ENCODE assay signal across 1 mouse cellular context in genomic region chr5:145190875-145191798, GRCm38 (mm10).
TF ChIP-seq lines count a peak whose summit lies in the region.

No protein-coding gene starts in this region.

TF ChIP-seq in MEL, 35 proteins besides CTCF, POLR2A, EP300 and RAD21 (continued from another document):
- peak; percentile 59 for TF ChIP-seq NRF1 (IDR thresholded peaks at IDR 0.05; ENCODE audit: insufficient read depth, low read depth, low read length, poor library complexity, severe bottlenecking)
- TF ChIP-seq MAX (IDR thresholded peaks at IDR 0.05; ENCODE audit: low read length), result 0 out of 2 replicates have a peak, but pooled peaks have one; percentile 15
- peak; percentile 94 for TF ChIP-seq E2F4 (IDR thresholded peaks at IDR 0.05; ENCODE audit: borderline replicate concordance, low read depth, low read length)
- TF ChIP-seq ETS1 (IDR thresholded peaks at IDR 0.05; ENCODE audit: low read depth, low read length), result peak; percentile 33; the same call in 1 of the 2 replicates
- no peak for TF ChIP-seq MYB (IDR thresholded peaks at IDR 0.05; ENCODE audit: low read depth, low read length)
- no peak; the same call in 1 of the 2 replicates for TF ChIP-seq KAT2A (conservative IDR thresholded peaks at IDR 0.05; ENCODE audit: low read depth, low read length)
- TF ChIP-seq CHD1 (IDR thresholded peaks at IDR 0.05; ENCODE audit: low read depth, low read length), result peak; percentile 16; the same call in 1 of the 2 replicates
- peak; percentile 82 for TF ChIP-seq MYC (IDR thresholded peaks at IDR 0.05; ENCODE audit: low read depth, low read length)
- TF ChIP-seq MAFK (IDR thresholded peaks at IDR 0.05; ENCODE audit: borderline replicate concordance, low read depth, low read length), result no peak
- TF ChIP-seq ZMIZ1 (IDR thresholded peaks at IDR 0.05; ENCODE audit: low read depth, low read length), result 0 out of 2 replicates have a peak, but pooled peaks have one; percentile 69
- TF ChIP-seq TCF12 (IDR thresholded peaks at IDR 0.05; ENCODE audit: low read depth, low read length), result peak; percentile 76
- TF ChIP-seq SIN3A (IDR thresholded peaks at IDR 0.05; ENCODE audit: low read length), result peak; percentile 89
- peak; percentile 72 for TF ChIP-seq ELF1 (IDR thresholded peaks at IDR 0.05; ENCODE audit: low read depth, low read length)
